Mouse (Mus musculus) liver, embryonic 14.5 days (tissue): ENCODE data around the gene Wfikkn2.

Experiments
- CTCF ChIP-seq: IDR thresholded peaks from 2 replicates; pipeline ENCODE4 v1.5.1; 2016; ENCODE audit warnings: antibody characterized with exemption, low read depth, control low read depth
- EP300 ChIP-seq: IDR thresholded peaks from 2 replicates; pipeline ENCODE4 v1.6.1; 2016; ENCODE audit warnings: antibody characterized with exemption, low read depth

DNA sequence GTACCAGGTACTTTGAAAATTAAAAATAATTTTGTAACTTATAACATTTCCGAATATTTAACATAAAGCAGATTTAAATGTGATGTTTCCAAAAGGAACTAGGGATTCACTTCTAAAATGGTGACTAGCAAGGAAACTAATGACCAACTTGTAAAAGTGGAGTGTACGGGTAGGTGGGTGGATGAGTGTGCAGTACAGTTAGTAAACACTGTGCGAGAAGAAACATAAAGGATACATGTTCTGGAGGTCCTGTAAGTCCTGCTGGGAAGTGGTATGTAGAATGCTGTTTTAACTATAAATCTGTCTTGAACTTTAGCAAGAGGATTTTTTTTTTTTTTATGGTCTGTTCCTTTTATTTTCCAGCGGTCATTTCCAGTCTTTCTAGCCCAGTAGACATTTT, 32.8 kb downstream of the Wfikkn2 start:
- TF ChIP-seq CTCF (no peak), EP300 (no peak)
